In genomic region chr11:95076536-95077111, GRCm38 (mm10) we compare ENCODE assay signal across 8 mouse cellular contexts. TPM values are rescaled to one million over a fixed set of nuclear protein-coding genes. Genes with fewer than 3 reads are reported as not detected.
DNase-seq lines count a peak whose midpoint lies in the region; ATAC-seq and TF ChIP-seq lines count a peak whose summit lies in the region.

Itga3 (minus strand) TSS chr11:95076801.

- H3K9me3 ChIP-seq in hindbrain, embryonic 15.5 days: no peaks in the 10 kb centered on the region

- H3K36me3 ChIP-seq in hindbrain, embryonic 15.5 days: no peaks in the 10 kb centered on the region

- peak within 1 kb of the TSS; percentile 91 for H3K4me2 ChIP-seq in hindbrain, embryonic 15.5 days

- peak; percentile 41 for ATAC-seq in Patski
- ATAC-seq in hindbrain, embryonic 15.5 days (ENCODE audit: low FRiP score, low read depth): peak; percentile 86
- ATAC-seq in erythroid progenitor cell, adult 5-6 weeks (replicated peaks; ENCODE audit: low FRiP score, poor library complexity, severe bottlenecking): no peak

- peak within 1 kb of the TSS; percentile 68 for H3K4me3 ChIP-seq in hindbrain, embryonic 15.5 days

- peaks cover 45% of the 10 kb centered on the region for H3K4me1 ChIP-seq in hindbrain, embryonic 15.5 days (replicated peaks)

- no peak for TF ChIP-seq CTCF in Patski (IDR thresholded peaks at IDR 0.05)

- WGBS in hindbrain, embryonic 15.5 days: under 1% methylated on average over 50 of the region's 51 CpGs

- in situ Hi-C loops in Patski (cut with MboI; ENCODE audit: low pct_unique_long_range_greater_than_20kb): loop anchor here (25.0 kb wide), 1 partner anchor 1186 kb away; the partner anchor contains the start of gene Hoxb9

- DNase-seq in Patski (ENCODE audit: low read depth, low spot score): no peak
- DNase-seq in cerebellum, adult 9-10 months: peak; percentile 80
- peak; percentile 56 to 66 for DNase-seq in frontal cortex, postnatal 36 days (ENCODE audit: low spot score in 2 of 2)
- peak; percentile 35 to 36 for DNase-seq in layer of hippocampus, postnatal 25 days (ENCODE audit: extremely low spot score in 1 of 2, low spot score in 1 of 2)
- DNase-seq in lung, postnatal 10 days: peak; percentile 84
- peak; percentile 79 for DNase-seq in retina, postnatal 7 days (ENCODE audit: low read depth, low spot score)

- peak within 1 kb of the TSS; percentile 78 for H3K9ac ChIP-seq in hindbrain, embryonic 15.5 days

- POLR2A ChIA-PET in Patski (lab: Charles Lee): interaction anchor here (1.5 to 4.2 kb wide), 5 partner anchors 11 to 52 kb away, joined by 3 to 29 read pairs (median 24); no protein-coding TSS in a partner anchor

- no peaks in the 10 kb centered on the region for H3K27me3 ChIP-seq in Patski
- peaks cover 11% of the 10 kb centered on the region; the same call in 1 of the 2 replicates for H3K27me3 ChIP-seq in hindbrain, embryonic 15.5 days

- CTCF ChIA-PET in Patski (lab: Charles Lee): interaction anchor here (0.9 to 6.2 kb wide), 5 partner anchors 10 to 28 kb away, joined by 6 to 56 read pairs (median 6); no protein-coding TSS in a partner anchor

- peak within 1 kb of the TSS; percentile 82 for H3K27ac ChIP-seq in hindbrain, embryonic 15.5 days (replicated peaks)

RNA-seq across cellular contexts. Expression of gene Itga3, which starts in this region (rescaled TPM):
- polyA plus RNA-seq in Patski (2021): 355 TPM
- 17.9 and 19.8 TPM in 2 replicates for polyA plus RNA-seq in hindbrain, embryonic 15.5 days (2015; fragmentation: Nextera tagmentation; extraction: Ambion mirVana)
- total RNA-seq in layer of hippocampus, postnatal 25 days (2021): 10 to 100 TPM; 11.7 to 15.6 TPM
- total RNA-seq in erythroid progenitor cell, adult 5-6 weeks (2015; ENCODE audit: low replicate concordance): not detected in 2 replicates
- 0.13 TPM in 1 of 2 replicates, not detected in the other for total RNA-seq in erythroid progenitor cell, adult 5-6 weeks (2017; ENCODE audit: low replicate concordance)

Comparison
In these comparisons a context has a peak if more than half of its experiments do, and no peak if none do; other contexts are left out.
1. RNA of gene Itga3 (total RNA-seq): 11.7 to 15.6 TPM in layer of hippocampus, postnatal 25 days; 0.13 TPM in erythroid progenitor cell, adult 5-6 weeks; every median in the first group is over 10 times any median in the second.
2. RNA of gene Itga3 (polyA plus RNA-seq): 355 TPM in Patski (single experiment); 17.9 to 19.8 TPM in hindbrain, embryonic 15.5 days; every median in the first group is over 10 times any median in the second.